Mouse (Mus musculus): ENCODE measurements around the gene Dync1i1. TPM values are rescaled to one million over a fixed set of nuclear protein-coding genes. Genes with fewer than 3 reads are reported as not detected.
"Not testable (repeated sequence)": the region's sequence is repeated elsewhere in the genome, so short reads cannot be mapped to it uniquely, and the experiment has no call there.

The Dync1i1 gene
- 0.79 and 0.96 TPM in 2 replicates for polyA plus RNA-seq (2015; fragmentation: Nextera tagmentation; extraction: Ambion mirVana)

GRCm38 (mm10) chr6:5725611-5726236 is at the start of gene Dync1i1:
TSS of gene Dync1i1 (plus strand) at chr6:5725639.
- peak within 1 kb of the TSS; percentile 83 for H3K4me2 ChIP-seq (ENCODE audit: low read depth, low read length)
- H3K27me3 ChIP-seq (ENCODE audit: control insufficient read depth, insufficient read depth, low read length) = peaks cover 8% of the 10 kb centered on the region
- no peak within 1 kb of the TSS for H3K27ac ChIP-seq (ENCODE audit: low read length)
- peak within 1 kb of the TSS; percentile 68 for H3K9ac ChIP-seq (ENCODE audit: low read length)
- WGBS = 2% methylated on average over 40 of the region's 40 CpGs
- H3K4me3 ChIP-seq (replicated peaks; ENCODE audit: low read length) = peak within 1 kb of the TSS; percentile 51
- peaks cover 10% of the 10 kb centered on the region for H3K4me1 ChIP-seq (ENCODE audit: control insufficient read depth, insufficient read depth, low read length)
- H3K9me3 ChIP-seq (replicated peaks; ENCODE audit: control insufficient read depth, low read length) = no peaks in the 10 kb centered on the region
- no peaks in the 10 kb centered on the region for H3K36me3 ChIP-seq (ENCODE audit: control insufficient read depth, insufficient read depth, low read length)
- ATAC-seq (ENCODE audit: insufficient read depth, low FRiP score) = peak; percentile 85

GRCm38 (mm10) chr6:5679738-5680137 is 45.7 kb upstream of the Dync1i1 start:
- H3K4me1 ChIP-seq (ENCODE audit: control insufficient read depth, insufficient read depth, low read length) = no peaks in the 10 kb centered on the region
- no peak overlapping the region for H3K4me3 ChIP-seq (replicated peaks; ENCODE audit: low read length)
- no peak overlapping the region for H3K9ac ChIP-seq (ENCODE audit: low read length)
- no peak for ATAC-seq (ENCODE audit: insufficient read depth, low FRiP score)
- 86% methylated on average over 3 of the region's 3 CpGs for WGBS
- H3K27ac ChIP-seq (ENCODE audit: low read length) = no peak overlapping the region
- no peaks in the 10 kb centered on the region for H3K36me3 ChIP-seq (ENCODE audit: control insufficient read depth, insufficient read depth, low read length)
- no peaks in the 10 kb centered on the region for H3K27me3 ChIP-seq (ENCODE audit: control insufficient read depth, insufficient read depth, low read length)
- no peak overlapping the region for H3K4me2 ChIP-seq (ENCODE audit: low read depth, low read length)
- no peaks in the 10 kb centered on the region for H3K9me3 ChIP-seq (replicated peaks; ENCODE audit: control insufficient read depth, low read length)

GRCm38 (mm10) chr6:5701826-5702225 is 23.6 kb upstream of the Dync1i1 start:
- H3K27ac ChIP-seq (ENCODE audit: low read length) = no peak overlapping the region

GRCm38 (mm10) chr6:5707894-5708293 is 17.5 kb upstream of the Dync1i1 start:
- H3K4me1 ChIP-seq (ENCODE audit: control insufficient read depth, insufficient read depth, low read length); H3K27me3 ChIP-seq (ENCODE audit: control insufficient read depth, insufficient read depth, low read length); H3K9me3 ChIP-seq (replicated peaks; ENCODE audit: control insufficient read depth, low read length); H3K4me2 ChIP-seq (ENCODE audit: low read depth, low read length); H3K9ac ChIP-seq (ENCODE audit: low read length); H3K36me3 ChIP-seq (ENCODE audit: control insufficient read depth, insufficient read depth, low read length); H3K4me3 ChIP-seq (replicated peaks; ENCODE audit: low read length); H3K27ac ChIP-seq (ENCODE audit: low read length); ATAC-seq (ENCODE audit: insufficient read depth, low FRiP score): not testable (repeated sequence)
- WGBS = 62% methylated on average over 3 of the region's 3 CpGs

More at GRCm38 (mm10) chr6:5701826-5702225, 23.6 kb upstream of the Dync1i1 start:
- 87% methylated on average over 2 of the region's 2 CpGs for WGBS
- Histone ChIP-seq H3K9me3 (replicated peaks; ENCODE audit: control insufficient read depth, low read length) (no peaks in the 10 kb centered on the region), H3K4me2 (ENCODE audit: low read depth, low read length) (no peak overlapping the region), H3K36me3 (ENCODE audit: control insufficient read depth, insufficient read depth, low read length) (no peaks in the 10 kb centered on the region), H3K4me3 (replicated peaks; ENCODE audit: low read length) (no peak overlapping the region), H3K4me1 (ENCODE audit: control insufficient read depth, insufficient read depth, low read length) (no peaks in the 10 kb centered on the region), H3K9ac (ENCODE audit: low read length) (no peak overlapping the region), H3K27me3 (ENCODE audit: control insufficient read depth, insufficient read depth, low read length) (no peaks in the 10 kb centered on the region)
- ATAC-seq (ENCODE audit: insufficient read depth, low FRiP score) = no peak

- Histone ChIP-seq H3K4me1 (ENCODE audit: control insufficient read depth, insufficient read depth, low read length) (no peaks in the 10 kb centered on the region), H3K27me3 (ENCODE audit: control insufficient read depth, insufficient read depth, low read length) (no peaks in the 10 kb centered on the region), H3K4me2 (ENCODE audit: low read depth, low read length) (no peak overlapping the region), H3K27ac (ENCODE audit: low read length) (no peak overlapping the region), H3K4me3 (replicated peaks; ENCODE audit: low read length) (no peak overlapping the region), H3K9me3 (replicated peaks; ENCODE audit: control insufficient read depth, low read length) (no peaks in the 10 kb centered on the region), H3K36me3 (ENCODE audit: control insufficient read depth, insufficient read depth, low read length) (no peaks in the 10 kb centered on the region), H3K9ac (ENCODE audit: low read length) (no peak overlapping the region)
- ATAC-seq (ENCODE audit: insufficient read depth, low FRiP score) = no peak
- WGBS = 49% methylated on average over 3 of the region's 3 CpGs
Observed at GRCm38 (mm10) chr6:5710063-5710605, 15.3 kb upstream of the Dync1i1 start.

GRCm38 (mm10) chr6:5712620-5713019 is 12.8 kb upstream of the Dync1i1 start:
- Histone ChIP-seq H3K9ac (ENCODE audit: low read length) (no peak overlapping the region), H3K27me3 (ENCODE audit: control insufficient read depth, insufficient read depth, low read length) (no peaks in the 10 kb centered on the region), H3K4me2 (ENCODE audit: low read depth, low read length) (no peak overlapping the region), H3K27ac (ENCODE audit: low read length) (no peak overlapping the region), H3K9me3 (replicated peaks; ENCODE audit: control insufficient read depth, low read length) (no peaks in the 10 kb centered on the region), H3K36me3 (ENCODE audit: control insufficient read depth, insufficient read depth, low read length) (no peaks in the 10 kb centered on the region), H3K4me1 (ENCODE audit: control insufficient read depth, insufficient read depth, low read length) (no peaks in the 10 kb centered on the region), H3K4me3 (replicated peaks; ENCODE audit: low read length) (no peak overlapping the region)
- ATAC-seq (ENCODE audit: insufficient read depth, low FRiP score) = no peak
- WGBS = 86% methylated on average over 3 of the region's 3 CpGs

GRCm38 (mm10) chr6:5715101-5715618 is 10.3 kb upstream of the Dync1i1 start:
- no peak overlapping the region for H3K4me2 ChIP-seq (ENCODE audit: low read depth, low read length)
- no peak for ATAC-seq (ENCODE audit: insufficient read depth, low FRiP score)

GRCm38 (mm10) chr6:5718955-5719354 is 6.5 kb upstream of the Dync1i1 start:
- no peak overlapping the region for H3K4me2 ChIP-seq (ENCODE audit: low read depth, low read length)
- 44% methylated on average over 2 of the region's 2 CpGs for WGBS
- H3K36me3 ChIP-seq (ENCODE audit: control insufficient read depth, insufficient read depth, low read length) = no peaks in the 10 kb centered on the region
- H3K27me3 ChIP-seq (ENCODE audit: control insufficient read depth, insufficient read depth, low read length) = no peaks in the 10 kb centered on the region
- no peaks in the 10 kb centered on the region for H3K9me3 ChIP-seq (replicated peaks; ENCODE audit: control insufficient read depth, low read length)
- no peak overlapping the region for H3K4me3 ChIP-seq (replicated peaks; ENCODE audit: low read length)
- H3K9ac ChIP-seq (ENCODE audit: low read length) = no peak overlapping the region
- no peak for ATAC-seq (ENCODE audit: insufficient read depth, low FRiP score)
- H3K27ac ChIP-seq (ENCODE audit: low read length) = no peak overlapping the region
- H3K4me1 ChIP-seq (ENCODE audit: control insufficient read depth, insufficient read depth, low read length) = no peaks in the 10 kb centered on the region

More at GRCm38 (mm10) chr6:5715101-5715618, 10.3 kb upstream of the Dync1i1 start:
- no peaks in the 10 kb centered on the region for H3K9me3 ChIP-seq (replicated peaks; ENCODE audit: control insufficient read depth, low read length)
- no peaks in the 10 kb centered on the region for H3K4me1 ChIP-seq (ENCODE audit: control insufficient read depth, insufficient read depth, low read length)
- H3K4me3 ChIP-seq (replicated peaks; ENCODE audit: low read length) = no peak overlapping the region
- no peaks in the 10 kb centered on the region for H3K27me3 ChIP-seq (ENCODE audit: control insufficient read depth, insufficient read depth, low read length)
- H3K27ac ChIP-seq (ENCODE audit: low read length) = no peak overlapping the region
- no peak overlapping the region for H3K9ac ChIP-seq (ENCODE audit: low read length)
- 73% methylated on average over 3 of the region's 3 CpGs for WGBS
- H3K36me3 ChIP-seq (ENCODE audit: control insufficient read depth, insufficient read depth, low read length) = no peaks in the 10 kb centered on the region

- H3K9ac ChIP-seq (ENCODE audit: low read length); H3K4me2 ChIP-seq (ENCODE audit: low read depth, low read length); H3K36me3 ChIP-seq (ENCODE audit: control insufficient read depth, insufficient read depth, low read length); H3K27ac ChIP-seq (ENCODE audit: low read length); H3K27me3 ChIP-seq (ENCODE audit: control insufficient read depth, insufficient read depth, low read length); H3K9me3 ChIP-seq (replicated peaks; ENCODE audit: control insufficient read depth, low read length); H3K4me1 ChIP-seq (ENCODE audit: control insufficient read depth, insufficient read depth, low read length); H3K4me3 ChIP-seq (replicated peaks; ENCODE audit: low read length); ATAC-seq (ENCODE audit: insufficient read depth, low FRiP score): not testable (repeated sequence)
Observed at GRCm38 (mm10) chr6:5720716-5721115, 4.7 kb upstream of the Dync1i1 start.
